Mouse (Mus musculus): ENCODE data around the gene Olfr1123.

Olfr1123 gene

DNA sequence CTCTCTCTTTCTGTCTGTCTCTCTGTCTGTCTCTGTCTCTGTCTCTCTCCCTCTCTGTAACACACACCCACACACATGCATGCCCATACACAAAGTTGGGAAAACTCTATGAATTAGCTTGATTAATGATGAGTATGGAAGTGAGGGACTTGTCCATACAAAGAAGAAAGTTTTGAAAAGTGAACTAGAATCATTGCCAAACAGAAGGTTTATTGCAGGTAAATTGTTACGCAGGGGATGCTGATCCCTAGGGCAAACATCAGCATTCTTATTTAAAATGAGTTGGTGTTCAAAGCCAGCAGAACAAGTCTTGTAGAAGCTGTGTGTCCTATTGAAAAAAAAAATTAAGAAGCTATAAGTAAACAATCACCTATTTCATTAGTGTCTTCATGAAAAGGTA is at the start of gene Olfr1123:
Gene Olfr1123, plus strand, starts transcription at position 301 of the 400 bp plus-strand sequence.
- DNase-seq (ENCODE audit: low spot score in 2 of 2) = no peak

- DNase-seq (ENCODE audit: low spot score in 2 of 2) = no peak
Measured at GRCm38 (mm10) chr2:87369595-87369994, 46.8 kb upstream of the Olfr1123 start, which contains the start of gene Olfr1121. Gene Olfr1121, plus strand, starts transcription at chr2:87369895.

DNA sequence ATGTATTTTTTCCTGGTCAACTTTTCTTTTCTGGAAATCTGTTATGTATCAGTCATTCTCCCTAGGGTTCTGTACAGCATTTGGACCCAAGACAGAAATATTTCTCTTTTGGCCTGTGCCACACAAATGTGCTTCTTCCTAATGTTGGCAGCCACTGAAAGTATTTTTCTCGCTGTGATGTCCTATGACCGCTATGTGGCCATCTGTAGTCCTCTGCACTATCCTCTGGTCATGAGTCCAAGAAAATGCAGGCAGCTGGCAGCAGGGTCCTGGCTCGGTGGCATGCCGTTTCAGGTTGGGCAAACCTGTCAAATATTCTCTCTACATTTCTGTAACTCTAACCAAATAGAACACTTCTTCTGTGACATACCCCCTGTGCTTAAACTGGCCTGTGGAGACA is 44.7 kb upstream of the Olfr1123 start:
- DNase-seq (ENCODE audit: low spot score in 2 of 2) = no peak

DNA sequence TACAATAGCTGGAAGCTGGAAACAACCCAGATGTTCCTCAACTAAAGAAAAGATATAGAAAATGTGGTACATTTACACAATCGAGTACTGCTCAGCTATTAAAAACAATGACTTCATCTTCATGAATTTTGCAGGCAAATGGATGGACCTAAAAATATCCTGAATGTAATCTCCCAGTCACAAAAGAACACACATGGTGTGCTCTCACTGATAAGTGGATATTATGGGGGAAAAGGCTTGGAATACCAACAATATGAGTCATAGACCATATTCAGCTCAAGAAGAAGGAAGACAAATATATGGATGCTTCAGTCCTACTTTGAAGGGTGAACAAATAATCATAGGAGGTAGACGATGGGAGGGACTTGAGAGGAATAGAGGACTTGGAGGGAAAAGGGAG is 32.5 kb upstream of the Olfr1123 start:
- DNase-seq (ENCODE audit: low spot score in 2 of 2) = no peak

- DNase-seq (ENCODE audit: low spot score in 2 of 2) = no peak
Measured at GRCm38 (mm10) chr2:87385549-87385948, 30.9 kb upstream of the Olfr1123 start, which contains the start of gene Olfr1122. Gene Olfr1122, plus strand, starts transcription at chr2:87385849.

- DNase-seq (ENCODE audit: low spot score in 2 of 2) = peak; percentile 0 to 2
Measured at GRCm38 (mm10) chr2:87393605-87394004, 22.8 kb upstream of the Olfr1123 start.

DNA sequence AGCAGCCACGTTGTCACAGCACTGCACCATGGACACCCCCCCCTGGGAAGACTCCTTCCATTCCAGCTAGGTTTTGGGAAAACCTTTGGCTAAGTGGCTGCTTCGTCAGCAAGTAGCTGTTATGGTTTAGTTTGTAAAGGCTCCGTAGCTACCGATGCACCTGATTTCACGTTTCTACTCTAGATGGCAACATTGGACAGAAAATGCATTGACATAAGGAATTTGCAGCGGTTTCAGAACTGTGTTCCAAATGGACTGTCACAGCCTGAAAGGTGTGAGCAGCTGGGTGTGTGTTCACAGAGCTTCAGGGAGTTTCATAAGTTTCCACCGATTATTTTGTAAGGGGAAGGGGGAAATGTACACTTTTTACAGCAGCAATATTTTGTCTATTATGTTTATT is 21.7 kb upstream of the Olfr1123 start:
- peak; percentile 1 to 23 for DNase-seq (ENCODE audit: low spot score in 2 of 2)

GRCm38 (mm10) chr2:87429975-87430374 is 13.5 kb downstream of the Olfr1123 start, which contains the start of gene Olfr1124:
Gene Olfr1124, plus strand, starts transcription at chr2:87430275.
- no peak for DNase-seq (ENCODE audit: low spot score in 2 of 2)

DNA sequence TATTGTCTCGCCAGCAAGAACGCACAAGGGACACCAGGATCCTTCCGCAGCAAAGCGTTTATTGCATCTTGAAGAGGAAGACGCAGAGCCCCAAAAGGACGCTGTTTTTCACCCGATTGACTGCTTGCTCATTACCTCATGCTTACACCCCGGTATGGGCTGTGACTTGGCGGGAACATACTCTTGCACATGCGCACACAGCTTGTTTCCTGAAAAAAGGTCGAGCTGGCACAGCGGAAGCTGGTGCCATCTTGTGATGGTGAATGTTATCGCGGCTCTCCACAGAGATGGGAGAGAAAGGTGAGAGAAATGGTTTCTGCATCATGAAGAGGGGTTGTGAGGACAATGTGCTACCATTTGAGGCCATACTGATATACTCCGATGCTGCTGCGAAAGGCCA is 21.3 kb downstream of the Olfr1123 start:
- DNase-seq (ENCODE audit: low spot score in 2 of 2) = no peak

- no peak for DNase-seq (ENCODE audit: low spot score in 2 of 2)
Measured at GRCm38 (mm10) chr2:87453662-87454061, 37.2 kb downstream of the Olfr1123 start, which contains the start of gene Olfr1126. Gene Olfr1126, plus strand, starts transcription at chr2:87453962.

GRCm38 (mm10) chr2:87461769-87462168 is 45.3 kb downstream of the Olfr1123 start:
- no peak for DNase-seq (ENCODE audit: low spot score in 2 of 2)

Measured in frontal cortex, postnatal 36 days (tissue).